Mouse (Mus musculus): ENCODE data around the gene Nelfb.

Gene Nelfb

DNA sequence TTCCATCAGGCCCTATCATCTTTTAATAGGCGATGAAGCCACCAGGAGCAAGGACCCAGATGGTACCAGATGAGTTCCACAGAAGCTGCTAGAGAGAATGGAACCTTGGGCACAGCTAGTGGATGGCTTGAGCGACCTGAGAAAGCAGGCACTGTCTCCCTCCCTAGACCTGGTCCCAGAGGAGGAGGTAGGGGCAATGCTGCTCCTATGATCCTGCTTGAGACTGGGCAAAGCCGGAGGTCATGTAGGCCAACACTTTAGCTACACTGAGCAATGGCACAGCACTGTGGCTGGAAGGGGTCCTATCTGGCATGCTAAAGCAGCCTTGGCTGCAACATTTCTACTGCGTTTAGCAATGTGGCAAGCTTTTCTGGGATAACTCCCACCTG is 35.6 kb downstream of the Nelfb start:
- no peak for DNase-seq (ENCODE audit: low spot score)

GRCm38 (mm10) chr2:25174866-25175689 is 36.2 kb downstream of the Nelfb start:
- DNase-seq (ENCODE audit: low spot score): no peak

DNA sequence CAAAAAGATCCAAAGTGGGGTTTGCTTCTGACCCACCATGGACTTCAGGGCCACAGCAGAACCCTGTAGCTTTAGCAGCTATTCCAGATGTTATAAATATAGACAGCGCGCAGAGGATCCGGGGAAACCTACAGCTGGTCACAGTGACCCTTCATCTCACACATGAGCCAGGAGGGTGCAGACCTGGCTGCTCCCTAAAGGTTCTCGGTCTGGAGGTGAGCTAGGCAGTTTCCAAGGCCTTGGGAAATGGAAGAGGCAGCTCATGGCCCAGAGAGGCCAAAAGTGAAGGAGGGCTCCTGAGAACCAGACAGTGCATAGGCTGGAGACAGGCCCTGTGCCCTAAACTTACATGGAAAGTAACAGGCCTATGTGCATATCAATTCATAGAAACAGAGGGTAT is 37.5 kb downstream of the Nelfb start:
- no peak for DNase-seq (ENCODE audit: low spot score)

- DNase-seq (ENCODE audit: low spot score): no peak
These were observed 38.7 kb downstream of the Nelfb start for GRCm38 (mm10) chr2:25172629-25173028.

GRCm38 (mm10) chr2:25171769-25172153 is 39.5 kb downstream of the Nelfb start:
- DNase-seq (ENCODE audit: low spot score): no peak

DNA sequence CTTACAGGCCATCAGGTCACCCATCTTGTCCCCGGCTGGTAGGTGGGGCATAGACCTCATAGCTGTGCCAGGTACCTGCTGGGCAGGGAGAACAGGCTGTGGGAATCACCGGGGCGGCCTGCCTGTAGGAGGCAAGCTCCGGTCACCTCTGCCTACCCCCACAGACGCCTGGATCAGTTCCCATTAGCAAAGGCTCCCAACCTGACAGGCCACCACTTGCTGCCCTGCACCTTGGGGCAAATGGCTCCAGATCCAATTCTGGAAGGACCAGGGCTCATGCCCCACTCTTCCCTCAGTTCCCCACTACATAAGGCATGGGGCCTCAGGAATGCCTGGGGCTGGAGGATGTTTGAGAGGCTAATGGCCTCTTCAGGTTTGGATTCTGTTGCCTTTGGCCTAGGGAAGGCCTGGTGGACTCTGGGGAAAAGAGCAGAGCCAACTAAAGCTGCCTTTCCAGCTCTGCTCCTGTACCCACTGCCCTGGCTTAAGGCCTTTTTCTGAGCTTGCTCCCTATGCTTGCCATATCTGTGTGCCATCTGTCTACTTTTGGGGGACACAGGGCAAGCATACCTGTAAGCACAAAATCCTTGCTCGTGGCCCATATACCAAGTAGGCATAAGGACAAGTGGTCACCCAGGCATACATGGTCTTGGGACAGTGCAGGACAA is 40.1 kb downstream of the Nelfb start:
- no peak for DNase-seq (ENCODE audit: low spot score)

- no peak for DNase-seq (ENCODE audit: low spot score)
These were observed 40.8 kb downstream of the Nelfb start for GRCm38 (mm10) chr2:25170326-25171100.

DNA sequence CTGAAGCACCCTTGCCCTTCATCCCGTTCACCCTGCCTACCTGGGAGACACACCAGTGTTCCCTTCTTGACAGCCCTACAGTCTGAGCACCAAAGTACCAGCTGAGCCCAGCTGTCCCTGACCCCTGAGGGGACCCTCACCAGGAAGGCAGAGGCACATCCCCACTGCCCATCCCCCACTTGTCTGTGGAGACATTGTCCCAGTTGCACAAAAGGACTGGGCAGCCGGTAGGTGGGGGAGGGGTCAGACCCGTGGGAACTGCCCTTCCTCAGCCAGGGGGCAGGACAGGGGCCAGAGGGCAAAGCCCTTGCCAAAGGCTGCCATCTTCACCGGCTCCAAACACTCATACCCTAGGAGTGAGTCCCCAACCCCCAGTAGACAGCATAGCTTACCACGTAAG is 41.5 kb downstream of the Nelfb start:
- no peak for DNase-seq (ENCODE audit: low spot score)

DNA sequence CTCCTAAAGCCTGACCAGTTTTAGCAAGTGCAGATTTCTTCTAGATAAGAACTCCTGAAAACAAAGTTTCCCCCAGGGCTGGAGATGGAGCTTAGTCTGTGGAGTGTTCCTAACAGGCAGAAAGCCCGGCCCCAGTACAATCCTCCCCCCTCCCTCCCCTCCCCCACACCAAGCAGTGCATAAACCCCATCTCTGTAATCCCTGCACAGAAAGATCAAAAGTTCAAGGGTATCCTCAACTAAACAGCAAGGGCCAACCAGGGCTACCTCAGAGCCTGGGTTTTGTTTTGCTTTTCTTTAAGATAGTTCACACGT is 42.7 kb downstream of the Nelfb start:
- DNase-seq (ENCODE audit: low spot score): no peak

GRCm38 (mm10) chr2:25167919-25168664 is 43.2 kb downstream of the Nelfb start:
- DNase-seq (ENCODE audit: low spot score): no peak

DNA sequence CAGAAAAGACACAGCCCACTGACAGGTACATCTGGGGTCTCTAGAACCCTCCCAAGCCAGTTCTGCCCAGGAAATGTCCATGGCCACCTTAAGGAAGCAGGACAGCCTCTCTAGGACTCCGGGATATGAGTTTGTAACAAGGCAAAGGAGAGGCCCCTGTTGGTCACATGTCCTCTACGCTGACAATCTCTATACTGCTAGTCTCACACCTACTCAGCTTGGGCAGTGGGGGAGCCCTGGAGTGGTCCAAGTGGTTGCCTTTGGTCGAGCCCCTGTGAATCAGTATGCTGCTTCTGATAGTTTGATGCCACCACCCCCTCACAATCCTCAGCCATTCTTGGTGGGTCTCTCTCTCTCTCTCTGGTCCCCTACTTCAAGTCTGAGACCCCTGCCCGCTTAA is 43.8 kb downstream of the Nelfb start:
- DNase-seq (ENCODE audit: low spot score): no peak

DNA sequence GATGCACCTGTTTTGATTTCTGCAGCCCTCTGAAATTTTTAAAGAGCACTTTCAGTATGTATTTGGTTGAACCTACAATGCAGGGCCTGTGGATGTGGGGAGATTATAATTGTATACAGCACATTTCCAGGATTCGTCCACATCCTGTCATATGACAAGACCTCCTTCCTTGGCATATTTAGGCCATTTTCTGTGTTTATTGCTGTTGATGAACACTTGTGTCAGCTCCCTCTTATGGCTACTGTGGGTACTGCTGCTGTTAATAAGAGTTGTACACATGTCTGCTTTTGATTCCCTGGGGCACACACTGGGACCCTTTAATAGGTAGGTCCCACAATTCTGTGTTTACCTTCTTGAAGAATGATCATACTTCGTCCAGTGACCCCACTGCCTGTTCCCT is 53.6 kb downstream of the Nelfb start:
- DNase-seq (ENCODE audit: low spot score): no peak

- DNase-seq (ENCODE audit: low spot score): no peak
These were observed 54.3 kb downstream of the Nelfb start for GRCm38 (mm10) chr2:25156990-25157389.

DNA sequence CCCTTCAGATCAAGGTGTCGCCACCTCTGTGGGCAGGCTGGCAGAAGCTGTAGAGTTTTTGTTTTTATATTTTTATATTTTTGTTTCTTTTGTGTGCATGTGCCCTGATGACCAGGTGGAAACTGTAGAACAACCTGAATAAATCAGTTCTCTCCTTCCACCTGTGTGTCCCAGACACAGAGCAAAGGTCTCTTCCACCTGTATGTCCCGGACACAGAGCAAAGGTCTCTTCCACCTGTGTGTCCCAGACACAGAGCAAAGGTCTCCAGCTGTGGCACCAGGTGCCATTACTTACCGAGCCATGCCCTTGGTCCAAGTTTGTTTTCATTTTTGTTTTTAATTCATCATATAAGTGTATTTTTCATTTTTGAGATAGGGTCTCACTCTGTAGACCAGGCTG is 55.1 kb downstream of the Nelfb start:
- no peak for DNase-seq (ENCODE audit: low spot score)

- no peak for DNase-seq (ENCODE audit: low spot score)
These were observed 59.9 kb downstream of the Nelfb start for GRCm38 (mm10) chr2:25151280-25151956.

Data from ovary, postnatal 14 days (tissue).